Mouse (Mus musculus): ENCODE data around the gene Olfr1427. TPM values are rescaled to one million over a fixed set of nuclear protein-coding genes. Genes with fewer than 3 reads are reported as not detected.
"Not testable (repeated sequence)": the region's sequence is repeated elsewhere in the genome, so short reads cannot be mapped to it uniquely, and the experiment has no call there.

The Olfr1427 gene
- not detected in 2 replicates for polyA plus RNA-seq (2016; fragmentation: Nextera tagmentation; extraction: Ambion mirVana)

DNA sequence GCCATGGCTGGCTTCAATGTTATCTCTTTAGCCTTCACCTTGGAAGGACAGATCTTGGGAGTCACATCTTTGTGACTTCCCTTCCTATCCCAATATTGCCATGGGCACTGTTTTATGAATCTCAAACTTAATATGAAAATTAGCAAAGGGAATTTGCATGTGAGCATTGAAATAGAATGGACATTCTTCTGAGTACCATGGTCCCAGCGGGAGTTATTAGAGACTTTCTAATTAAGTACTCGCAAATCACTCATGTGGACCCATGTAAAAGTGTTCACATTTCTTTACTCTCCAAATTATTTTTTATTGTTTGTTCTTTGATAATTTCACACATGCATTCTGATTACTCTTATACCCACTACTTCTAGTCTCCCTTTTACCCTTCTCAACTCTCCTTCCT is at the start of gene Olfr1427:
TSS of gene Olfr1427 (minus strand) at position 101 of the 400 bp plus-strand sequence.
- Histone ChIP-seq H3K4me3 (replicated peaks) (no peak within 1 kb of the TSS), H3K4me2 (no peak within 1 kb of the TSS), H3K27ac (no peak within 1 kb of the TSS), H3K9ac (replicated peaks) (no peak within 1 kb of the TSS), H3K36me3 (no peaks in the 10 kb centered on the region), H3K4me1 (replicated peaks) (no peaks in the 10 kb centered on the region), H3K9me3 (no peaks in the 10 kb centered on the region), H3K27me3 (no peaks in the 10 kb centered on the region)
- 92% methylated on average over 2 of the region's 2 CpGs for WGBS
- no peak for ATAC-seq (ENCODE audit: insufficient number of reproducible peaks, insufficient read depth, low FRiP score, low TSS enrichment, low read depth)

DNA sequence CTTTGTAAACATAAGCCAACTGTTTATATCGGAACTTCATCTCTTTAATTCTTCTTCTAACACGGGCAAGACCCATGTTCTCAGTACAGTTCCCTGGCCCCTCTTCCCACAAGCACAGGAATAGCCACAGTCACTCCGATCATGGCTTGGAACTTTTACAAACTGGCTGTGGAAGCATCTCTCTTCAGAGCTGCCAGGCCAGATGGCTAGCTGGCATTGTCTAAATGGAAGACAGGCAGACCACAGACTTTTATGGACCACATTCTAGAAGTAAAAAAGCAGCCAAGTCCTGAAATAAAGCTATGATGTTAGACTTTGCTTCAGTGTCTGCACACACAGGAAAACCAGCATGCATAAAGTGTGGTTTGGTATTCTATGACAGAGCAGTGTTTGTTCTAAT is 42.3 kb upstream of the Olfr1427 start:
- no peaks in the 10 kb centered on the region for H3K4me1 ChIP-seq (replicated peaks)
- no peak overlapping the region for H3K9ac ChIP-seq (replicated peaks)
- WGBS: 84% methylated on average over 3 of the region's 3 CpGs
- H3K36me3 ChIP-seq: no peaks in the 10 kb centered on the region
- H3K27ac ChIP-seq: no peak overlapping the region
- H3K27me3 ChIP-seq: no peaks in the 10 kb centered on the region
- H3K9me3 ChIP-seq: no peaks in the 10 kb centered on the region
- no peak for ATAC-seq (ENCODE audit: insufficient number of reproducible peaks, insufficient read depth, low FRiP score, low TSS enrichment, low read depth)
- H3K4me3 ChIP-seq (replicated peaks): no peak overlapping the region
- no peak overlapping the region for H3K4me2 ChIP-seq

DNA sequence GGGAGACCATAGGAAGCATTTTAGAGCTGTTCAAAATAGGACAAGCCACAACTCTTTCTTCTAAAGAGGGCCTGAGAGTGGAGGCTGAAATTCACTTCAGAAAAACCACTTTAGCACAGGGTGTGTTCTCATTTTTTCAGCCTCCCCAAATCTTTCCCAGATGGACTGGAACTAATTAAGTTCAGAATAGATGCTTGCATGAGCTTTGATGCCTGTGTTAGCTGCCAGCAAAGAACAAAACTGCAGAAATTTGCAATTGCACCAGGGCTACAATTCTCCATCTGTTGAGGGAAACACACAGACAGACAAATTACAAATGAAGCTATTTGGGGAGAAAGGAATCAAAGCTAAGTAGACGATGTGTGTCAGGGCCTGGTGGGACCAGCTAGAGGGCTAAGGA is 40.2 kb upstream of the Olfr1427 start:
- Histone ChIP-seq H3K4me2 (no peak overlapping the region), H3K27ac (no peak overlapping the region), H3K9me3 (no peaks in the 10 kb centered on the region), H3K4me3 (replicated peaks) (no peak overlapping the region), H3K27me3 (no peaks in the 10 kb centered on the region), H3K36me3 (no peaks in the 10 kb centered on the region), H3K9ac (replicated peaks) (no peak overlapping the region), H3K4me1 (replicated peaks) (no peaks in the 10 kb centered on the region)
- ATAC-seq (ENCODE audit: insufficient number of reproducible peaks, insufficient read depth, low FRiP score, low TSS enrichment, low read depth): no peak
- WGBS: 0% methylated on average over 1 of the region's 1 CpGs

DNA sequence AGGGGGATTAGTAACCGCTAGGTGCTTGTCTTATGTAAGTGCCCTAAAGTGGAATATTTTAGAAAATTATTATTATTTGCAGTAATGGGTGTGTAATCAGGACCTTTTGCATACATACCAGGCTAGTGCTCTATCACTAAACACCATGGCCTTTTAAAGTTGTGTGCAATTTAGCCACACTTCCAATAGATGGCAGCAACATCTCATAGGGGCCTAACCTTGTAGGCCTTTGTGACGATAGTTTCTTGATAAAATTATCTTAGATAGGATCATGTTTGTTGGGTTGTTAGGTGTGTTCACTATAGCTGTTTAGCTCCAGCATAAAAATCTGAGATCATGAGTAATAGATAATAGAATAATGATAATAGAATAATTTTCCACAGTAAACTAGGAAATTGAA is 31.2 kb upstream of the Olfr1427 start:
- Histone ChIP-seq H3K27me3 (no peaks in the 10 kb centered on the region), H3K4me1 (replicated peaks) (no peaks in the 10 kb centered on the region), H3K36me3 (no peaks in the 10 kb centered on the region), H3K9me3 (no peaks in the 10 kb centered on the region), H3K9ac (replicated peaks) (no peak overlapping the region), H3K27ac (no peak overlapping the region), H3K4me2 (no peak overlapping the region), H3K4me3 (replicated peaks) (no peak overlapping the region)
- no peak for ATAC-seq (ENCODE audit: insufficient number of reproducible peaks, insufficient read depth, low FRiP score, low TSS enrichment, low read depth)
- WGBS: 32% methylated on average over 2 of the region's 2 CpGs

DNA sequence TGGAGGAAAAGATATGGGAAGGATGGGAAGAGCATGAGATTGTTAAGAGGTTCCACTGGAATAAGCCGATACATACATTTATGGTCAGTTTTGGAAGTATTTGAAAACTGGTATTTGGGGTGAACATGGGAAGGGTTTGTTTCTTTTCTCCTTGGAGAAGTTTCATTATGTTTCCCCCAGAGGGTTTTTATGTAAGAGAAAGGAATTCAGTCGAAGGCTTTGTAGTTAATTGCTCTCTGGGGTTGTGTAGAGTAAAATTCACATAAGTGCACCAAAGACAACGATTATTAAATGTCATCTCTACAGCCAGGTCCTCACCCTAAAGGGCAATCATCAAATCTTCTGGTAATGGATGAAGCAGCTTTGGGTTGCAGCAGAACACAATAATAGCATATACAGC is 20.0 kb upstream of the Olfr1427 start, which contains the start of gene Olfr76:
TSS of gene Olfr76 (minus strand) at position 101 of the 400 bp plus-strand sequence.
- WGBS: 76% methylated on average over 3 of the region's 3 CpGs
- H3K27ac ChIP-seq: no peak within 1 kb of the TSS
- H3K4me1 ChIP-seq (replicated peaks): no peaks in the 10 kb centered on the region
- H3K4me2 ChIP-seq: no peak within 1 kb of the TSS
- no peaks in the 10 kb centered on the region for H3K27me3 ChIP-seq
- H3K36me3 ChIP-seq: no peaks in the 10 kb centered on the region
- H3K4me3 ChIP-seq (replicated peaks): no peak within 1 kb of the TSS
- no peaks in the 10 kb centered on the region for H3K9me3 ChIP-seq
- no peak for ATAC-seq (ENCODE audit: insufficient number of reproducible peaks, insufficient read depth, low FRiP score, low TSS enrichment, low read depth)
- no peak within 1 kb of the TSS for H3K9ac ChIP-seq (replicated peaks)

GRCm38 (mm10) chr19:12116464-12116863 is 13.3 kb upstream of the Olfr1427 start:
- H3K9me3 ChIP-seq: no peaks in the 10 kb centered on the region
- no peak for ATAC-seq (ENCODE audit: insufficient number of reproducible peaks, insufficient read depth, low FRiP score, low TSS enrichment, low read depth)
- H3K4me2 ChIP-seq: no peak overlapping the region
- H3K27me3 ChIP-seq: no peaks in the 10 kb centered on the region
- no peaks in the 10 kb centered on the region for H3K4me1 ChIP-seq (replicated peaks)
- H3K9ac ChIP-seq (replicated peaks): no peak overlapping the region
- no peak overlapping the region for H3K27ac ChIP-seq
- no peaks in the 10 kb centered on the region for H3K36me3 ChIP-seq
- 93% methylated on average over 3 of the region's 3 CpGs for WGBS
- no peak overlapping the region for H3K4me3 ChIP-seq (replicated peaks)

DNA sequence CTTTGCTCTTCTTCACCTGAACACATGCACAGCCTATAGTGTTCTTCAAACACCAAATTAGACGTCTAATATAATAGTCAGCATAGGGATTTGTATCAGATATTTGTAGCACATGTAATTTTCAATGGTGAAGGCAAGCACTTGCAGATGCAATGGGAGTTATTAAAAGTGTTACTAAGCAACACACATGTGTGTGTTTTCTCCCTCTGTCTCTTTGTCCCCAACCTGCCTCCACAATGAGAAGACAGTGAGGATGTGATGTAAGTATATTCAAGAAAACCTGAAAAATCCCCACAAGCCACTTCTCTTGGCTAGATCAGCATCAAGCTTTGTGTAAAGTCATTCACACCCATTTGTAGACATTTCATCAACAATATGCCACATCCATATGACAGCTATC is 12.7 kb upstream of the Olfr1427 start, which contains the start of gene Olfr1428:
TSS of gene Olfr1428 (minus strand) at position 101 of the 400 bp plus-strand sequence.
- Histone ChIP-seq H3K9me3 (no peaks in the 10 kb centered on the region), H3K4me2 (no peak within 1 kb of the TSS), H3K36me3 (no peaks in the 10 kb centered on the region), H3K4me1 (replicated peaks) (no peaks in the 10 kb centered on the region), H3K27ac (no peak within 1 kb of the TSS), H3K9ac (replicated peaks) (no peak within 1 kb of the TSS), H3K4me3 (replicated peaks) (no peak within 1 kb of the TSS), H3K27me3 (no peaks in the 10 kb centered on the region)
- ATAC-seq (ENCODE audit: insufficient number of reproducible peaks, insufficient read depth, low FRiP score, low TSS enrichment, low read depth): no peak
- WGBS: 82% methylated on average over 1 of the region's 1 CpGs

DNA sequence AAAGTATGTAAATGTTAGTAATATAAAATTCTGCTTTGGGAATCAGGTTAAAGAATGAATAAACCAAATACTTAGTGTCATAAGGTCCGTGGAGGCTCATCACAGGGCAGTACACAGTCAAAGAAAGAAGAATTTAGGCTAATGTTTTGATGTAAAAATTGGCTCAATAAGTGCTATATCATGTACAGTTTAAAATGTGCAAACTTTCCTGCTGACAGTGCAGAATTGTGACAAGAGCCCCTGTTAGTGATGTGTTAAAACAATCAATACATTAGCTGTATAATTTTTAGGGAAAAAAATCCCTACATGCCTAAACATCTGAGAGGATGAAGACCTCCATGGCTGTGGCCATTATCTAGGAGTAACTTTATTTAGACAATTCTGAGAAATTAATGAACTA is 10.7 kb upstream of the Olfr1427 start:
- no peak for ATAC-seq (ENCODE audit: insufficient number of reproducible peaks, insufficient read depth, low FRiP score, low TSS enrichment, low read depth)
- Histone ChIP-seq H3K4me2 (no peak overlapping the region), H3K27ac (no peak overlapping the region), H3K36me3 (no peaks in the 10 kb centered on the region), H3K4me1 (replicated peaks) (no peaks in the 10 kb centered on the region), H3K4me3 (replicated peaks) (no peak overlapping the region), H3K9ac (replicated peaks) (no peak overlapping the region), H3K27me3 (no peaks in the 10 kb centered on the region), H3K9me3 (no peaks in the 10 kb centered on the region)
- 45% methylated on average over 1 of the region's 1 CpGs for WGBS

DNA sequence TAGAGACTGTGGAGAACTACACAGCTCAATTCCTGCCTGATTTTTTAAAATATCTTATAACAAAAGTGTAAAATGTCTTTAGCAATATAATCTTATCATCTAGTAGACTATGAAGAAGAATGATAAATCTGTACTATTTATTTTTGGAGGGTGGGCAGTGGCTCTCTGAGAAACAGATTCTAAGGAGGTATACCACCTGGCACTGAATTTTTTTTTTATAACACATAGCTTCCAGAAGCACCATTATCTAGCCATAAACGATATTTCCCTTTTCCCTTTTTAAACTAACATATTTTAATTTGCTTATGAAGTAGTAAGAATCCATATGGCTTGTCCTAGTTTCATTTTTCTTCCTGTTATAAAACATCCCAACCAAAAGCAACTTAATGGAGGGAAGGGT is 1.4 kb upstream of the Olfr1427 start:
- Histone ChIP-seq H3K27ac (no peak overlapping the region), H3K4me2 (no peak overlapping the region), H3K36me3 (no peaks in the 10 kb centered on the region), H3K27me3 (no peaks in the 10 kb centered on the region), H3K4me3 (replicated peaks) (no peak overlapping the region), H3K9me3 (no peaks in the 10 kb centered on the region), H3K4me1 (replicated peaks) (no peaks in the 10 kb centered on the region), H3K9ac (replicated peaks) (no peak overlapping the region)
- no peak for ATAC-seq (ENCODE audit: insufficient number of reproducible peaks, insufficient read depth, low FRiP score, low TSS enrichment, low read depth)
- 48% methylated on average over 1 of the region's 1 CpGs for WGBS

DNA sequence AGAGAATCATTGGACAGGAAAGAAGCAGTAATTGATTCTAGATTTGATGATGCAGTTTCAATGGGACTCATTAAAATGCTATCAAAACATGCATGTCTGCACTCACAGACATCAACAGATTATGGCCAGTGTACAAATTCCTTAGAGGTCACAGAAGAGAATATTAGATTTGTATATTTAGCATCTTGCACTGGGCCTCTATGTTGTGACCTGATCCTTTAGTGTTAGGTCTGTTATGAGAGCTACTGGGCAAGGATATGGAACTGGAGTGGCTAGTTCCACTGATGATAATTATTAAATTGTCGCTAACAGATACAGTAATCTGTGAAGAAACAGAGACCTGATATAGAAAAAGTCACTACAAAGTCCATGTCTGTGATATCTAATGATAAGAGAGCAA is 11.2 kb downstream of the Olfr1427 start, which contains the start of gene Olfr1426:
TSS of gene Olfr1426 (minus strand) at position 101 of the 400 bp plus-strand sequence.
- H3K4me2 ChIP-seq: no peak within 1 kb of the TSS
- no peaks in the 10 kb centered on the region for H3K4me1 ChIP-seq (replicated peaks)
- 86% methylated on average over 1 of the region's 1 CpGs for WGBS
- no peak for ATAC-seq (ENCODE audit: insufficient number of reproducible peaks, insufficient read depth, low FRiP score, low TSS enrichment, low read depth)
- H3K9ac ChIP-seq (replicated peaks): no peak within 1 kb of the TSS
- no peaks in the 10 kb centered on the region for H3K36me3 ChIP-seq
- H3K27ac ChIP-seq: no peak within 1 kb of the TSS
- H3K9me3 ChIP-seq: no peaks in the 10 kb centered on the region
- no peak within 1 kb of the TSS for H3K4me3 ChIP-seq (replicated peaks)
- H3K27me3 ChIP-seq: no peaks in the 10 kb centered on the region

- not testable (repeated sequence) for H3K27ac ChIP-seq; ATAC-seq (ENCODE audit: insufficient number of reproducible peaks, insufficient read depth, low FRiP score, low TSS enrichment, low read depth); H3K9ac ChIP-seq (replicated peaks); H3K4me3 ChIP-seq (replicated peaks); H3K27me3 ChIP-seq; H3K36me3 ChIP-seq; H3K4me2 ChIP-seq; H3K9me3 ChIP-seq; H3K4me1 ChIP-seq (replicated peaks)
- 87% methylated on average over 4 of the region's 4 CpGs for WGBS
These were observed 25.5 kb downstream of the Olfr1427 start, which contains the start of gene Olfr1425 for GRCm38 (mm10) chr19:12077631-12078030. Olfr1425 (minus strand) TSS chr19:12077731.

- not testable (repeated sequence) for H3K9ac ChIP-seq (replicated peaks); H3K4me2 ChIP-seq; H3K27me3 ChIP-seq; H3K4me3 ChIP-seq (replicated peaks); H3K27ac ChIP-seq; H3K4me1 ChIP-seq (replicated peaks); ATAC-seq (ENCODE audit: insufficient number of reproducible peaks, insufficient read depth, low FRiP score, low TSS enrichment, low read depth); H3K9me3 ChIP-seq; H3K36me3 ChIP-seq
- WGBS: 88% methylated on average over 1 of the region's 1 CpGs
These were observed 33.6 kb downstream of the Olfr1427 start for GRCm38 (mm10) chr19:12069546-12069945.

Data from limb, embryonic 12.5 days (tissue).